Mouse (Mus musculus) lung, postnatal 0 days (tissue): ENCODE data around the gene Btbd3.

Source experiments
- CTCF ChIP-seq: IDR thresholded peaks from 2 replicates; pipeline ENCODE4 v1.5.1; 2016; ENCODE audit warnings: antibody characterized with exemption, mild to moderate bottlenecking
- EP300 ChIP-seq: IDR thresholded peaks from 2 replicates; pipeline ENCODE4 v1.6.1; 2016; ENCODE audit warnings: antibody characterized with exemption, mild to moderate bottlenecking, control low read depth

- no peak for TF ChIP-seq EP300
- no peak for TF ChIP-seq CTCF
Measured at GRCm38 (mm10) chr2:138374556-138374955, 118.2 kb downstream of the Btbd3 start.
